Mouse (Mus musculus): ENCODE results near the gene Hist1h2ak. TPM values are rescaled to one million over a fixed set of nuclear protein-coding genes. Genes with fewer than 3 reads are reported as not detected.

The Hist1h2ak gene
- 83.4 and 107 TPM in 2 replicates for polyA plus RNA-seq (2012)

GRCm38 (mm10) chr13:21753524-21754285 lies at the start of gene Hist1h2ak, which contains the start of gene Hist1h2bn:
Gene Hist1h2ak, minus strand, starts transcription at chr13:21753827.
Gene Hist1h2bn, plus strand, starts transcription at chr13:21754123.

GRCm38 (mm10) chr13:21786899-21787629 lies 33.4 kb upstream of the Hist1h2ak start, which contains the start of the genes Hist1h2an and Hist1h2bp:
Gene Hist1h2an, minus strand, starts transcription at chr13:21787218.
Gene Hist1h2bp, plus strand, starts transcription at chr13:21787461.

GRCm38 (mm10) chr13:21783255-21783617 lies 29.6 kb upstream of the Hist1h2ak start, which contains the start of gene Hist1h3i:
Gene Hist1h3i, minus strand, starts transcription at chr13:21783370.

GRCm38 (mm10) chr13:21779767-21780731 lies 26.4 kb upstream of the Hist1h2ak start, which contains the start of gene Hist1h1b:
Gene Hist1h1b, minus strand, starts transcription at chr13:21780625.

GRCm38 (mm10) chr13:21750159-21751017 lies 3.2 kb downstream of the Hist1h2ak start, which contains the start of gene Hist1h4k:
Gene Hist1h4k, minus strand, starts transcription at chr13:21750505.

GRCm38 (mm10) chr13:21734906-21735767 lies 18.5 kb downstream of the Hist1h2ak start, which contains the start of gene Hist1h4j:
Gene Hist1h4j, plus strand, starts transcription at chr13:21735064.

GRCm38 (mm10) chr13:21721757-21722372 lies 31.8 kb downstream of the Hist1h2ak start, which contains the start of gene Hist1h2bm:
Gene Hist1h2bm, plus strand, starts transcription at chr13:21722044.

GRCm38 (mm10) chr13:21717397-21718357 lies 36.0 kb downstream of the Hist1h2ak start, which contains the start of gene Hist1h3h:
Gene Hist1h3h, plus strand, starts transcription at chr13:21717659.

GRCm38 (mm10) chr13:21715864-21716539 lies 37.6 kb downstream of the Hist1h2ak start, which contains the start of the genes Hist1h2bl and Hist1h2ai:
Gene Hist1h2bl, minus strand, starts transcription at chr13:21716143.
Gene Hist1h2ai, plus strand, starts transcription at chr13:21716422.

Other genes starting within 250 kb of the Hist1h2ak start
- gene Zkscan8, start 222.7 kb downstream of the Hist1h2ak start, polyA plus RNA-seq (2012) = 1.0 and 1.8 TPM in 2 replicates
- gene Olfr1366, start 211.0 kb downstream of the Hist1h2ak start, polyA plus RNA-seq (2012) = not detected in 2 replicates
- gene Olfr1535, start 193.9 kb downstream of the Hist1h2ak start, polyA plus RNA-seq (2012) = not detected in 2 replicates
- gene Olfr1364, start 172.1 kb downstream of the Hist1h2ak start, polyA plus RNA-seq (2012) = not detected in 2 replicates
- gene Olfr1362, start 139.8 kb downstream of the Hist1h2ak start, polyA plus RNA-seq (2012) = not detected in 2 replicates
- not detected in 2 replicates for gene Olfr11, start 111.3 kb downstream of the Hist1h2ak start, polyA plus RNA-seq (2012)
- gene Olfr1361, start 90.4 kb downstream of the Hist1h2ak start, polyA plus RNA-seq (2012) = 0.03 TPM in 1 of 2 replicates, not detected in the other
- not detected in 2 replicates for gene Olfr1360, start 76.4 kb downstream of the Hist1h2ak start, polyA plus RNA-seq (2012)
- gene Olfr1359, start 55.7 kb downstream of the Hist1h2ak start, polyA plus RNA-seq (2012) = not detected in 2 replicates
- 1.1 and 2.1 TPM in 2 replicates for gene Hist1h2bl, start 37.7 kb downstream of the Hist1h2ak start, polyA plus RNA-seq (2012)
- 16.6 and 27.9 TPM in 2 replicates for gene Hist1h2ai, start 37.4 kb downstream of the Hist1h2ak start, polyA plus RNA-seq (2012)
- 27.0 and 31.9 TPM in 2 replicates for gene Hist1h3h, start 36.2 kb downstream of the Hist1h2ak start, polyA plus RNA-seq (2012)
- 1.7 and 4.9 TPM in 2 replicates for gene Hist1h2bm, start 31.8 kb downstream of the Hist1h2ak start, polyA plus RNA-seq (2012)
- gene Hist1h4j, start 18.8 kb downstream of the Hist1h2ak start, polyA plus RNA-seq (2012) = 2.5 and 5.2 TPM in 2 replicates
- 19.1 and 29.2 TPM in 2 replicates for gene Hist1h4k, start 3.3 kb downstream of the Hist1h2ak start, polyA plus RNA-seq (2012)
- gene Hist1h2bn, start 296 bp upstream of the Hist1h2ak start, polyA plus RNA-seq (2012) = 6.8 and 17.1 TPM in 2 replicates
- 5.0 and 8.4 TPM in 2 replicates for gene Hist1h1b, start 26.8 kb upstream of the Hist1h2ak start, polyA plus RNA-seq (2012)
- 37.8 and 49.3 TPM in 2 replicates for gene Hist1h3i, start 29.5 kb upstream of the Hist1h2ak start, polyA plus RNA-seq (2012)
- 29.4 and 41.7 TPM in 2 replicates for gene Hist1h2an, start 33.4 kb upstream of the Hist1h2ak start, polyA plus RNA-seq (2012)
- gene Hist1h2bp, start 33.6 kb upstream of the Hist1h2ak start, polyA plus RNA-seq (2012) = 0.74 TPM in 2 replicates
- gene Hist1h2bq, start 56.4 kb upstream of the Hist1h2ak start, polyA plus RNA-seq (2012) = 2.3 and 7.9 TPM in 2 replicates
- gene Hist1h2ao, start 56.6 kb upstream of the Hist1h2ak start, polyA plus RNA-seq (2012) = 9,267 and 13,368 TPM in 2 replicates
- gene Hist1h4m, start 57.9 kb upstream of the Hist1h2ak start, polyA plus RNA-seq (2012) = 48.0 and 58.9 TPM in 2 replicates
- gene Hist1h4n, start 78.4 kb upstream of the Hist1h2ak start, polyA plus RNA-seq (2012) = 4.8 and 10.5 TPM in 2 replicates
- gene Hist1h2ap, start 79.7 kb upstream of the Hist1h2ak start, polyA plus RNA-seq (2012) = 6,142 and 6,696 TPM in 2 replicates
- gene Hist1h2br, start 79.9 kb upstream of the Hist1h2ak start, polyA plus RNA-seq (2012) = 5.8 TPM in 1 of 2 replicates, not detected in the other
- gene Zfp184, start 191.3 kb upstream of the Hist1h2ak start, polyA plus RNA-seq (2012) = 0.39 and 0.64 TPM in 2 replicates
- gene Pom121l2, start 227.4 kb upstream of the Hist1h2ak start, polyA plus RNA-seq (2012) = 0.06 TPM in 1 of 2 replicates, not detected in the other

Data from megakaryocyte-erythroid progenitor cell, adult 5 weeks (primary cell).